Mouse (Mus musculus): Measurements from ENCODE around the gene Mecom. TPM values are rescaled to one million over a fixed set of nuclear protein-coding genes. Genes with fewer than 3 reads are reported as not detected.

Mecom gene
- polyA plus RNA-seq, 1 experiment, result not detected

GRCm38 (mm10) chr3:30122618-30123017 is 425.2 kb downstream of the Mecom start:
- no peak for TF ChIP-seq GATA1 (IDR thresholded peaks at IDR 0.05; ENCODE audit: low read length)

GRCm38 (mm10) chr3:30120790-30121512 is 426.9 kb downstream of the Mecom start:
- TF ChIP-seq GATA1 (IDR thresholded peaks at IDR 0.05; ENCODE audit: low read length), result no peak

DNA sequence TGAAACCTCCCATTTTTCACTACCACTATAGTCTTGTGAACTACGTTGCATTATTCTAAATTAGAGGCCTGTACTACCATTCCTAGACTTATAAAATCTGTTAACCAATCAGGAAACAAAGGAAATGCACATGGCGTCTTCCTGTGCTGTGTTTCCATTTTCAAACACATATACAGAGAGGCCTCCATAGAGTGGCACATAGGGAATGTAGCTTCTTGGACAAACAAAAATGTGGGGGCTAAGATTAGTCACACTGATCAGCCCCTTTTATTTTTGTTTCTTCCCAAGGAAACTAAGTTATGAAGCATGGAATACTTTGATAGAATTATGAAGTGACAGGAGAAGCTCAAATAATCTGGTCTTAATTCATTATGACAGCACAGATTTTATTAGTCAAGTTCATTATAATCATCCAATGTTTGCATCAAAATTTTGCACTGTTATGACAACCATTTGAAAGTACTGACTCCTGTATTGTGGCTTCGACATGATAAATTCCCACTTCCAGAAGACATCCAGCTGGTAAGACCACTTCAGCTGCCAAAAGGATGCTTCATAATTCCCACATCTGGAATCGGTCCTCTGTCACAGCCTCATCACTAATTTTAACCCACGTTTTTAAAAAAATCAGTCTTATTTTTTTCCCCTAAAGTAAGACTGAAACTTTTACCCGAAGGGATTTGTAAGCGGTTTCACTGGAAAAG is 429.1 kb downstream of the Mecom start:
- no peak for TF ChIP-seq GATA1 (IDR thresholded peaks at IDR 0.05; ENCODE audit: low read length)

DNA sequence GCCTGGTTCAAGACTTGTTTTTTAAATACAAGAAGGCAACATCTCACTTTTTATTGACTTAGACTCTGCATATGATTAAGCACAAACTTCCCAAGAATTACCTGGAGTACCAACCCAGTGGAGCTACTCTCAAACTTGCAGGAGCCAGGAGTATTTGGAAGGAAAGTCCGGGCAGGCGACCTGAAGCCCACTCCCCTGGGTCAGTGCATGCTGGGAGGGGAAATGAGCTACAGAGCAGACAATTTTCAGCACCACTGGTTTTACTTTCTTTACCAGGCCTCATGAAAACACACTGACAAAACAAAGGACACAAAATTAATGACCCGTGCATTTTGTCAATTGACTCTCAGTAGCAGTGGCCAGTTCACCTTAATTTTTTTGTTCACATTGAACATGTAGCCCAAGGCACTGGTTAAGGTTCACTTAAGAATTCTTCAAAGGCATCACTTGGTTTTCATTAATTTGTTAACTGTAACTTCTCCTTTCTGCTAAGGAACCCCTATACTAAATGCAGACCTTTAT is 434.5 kb downstream of the Mecom start:
- TF ChIP-seq GATA1 (IDR thresholded peaks at IDR 0.05; ENCODE audit: low read length), result no peak

DNA sequence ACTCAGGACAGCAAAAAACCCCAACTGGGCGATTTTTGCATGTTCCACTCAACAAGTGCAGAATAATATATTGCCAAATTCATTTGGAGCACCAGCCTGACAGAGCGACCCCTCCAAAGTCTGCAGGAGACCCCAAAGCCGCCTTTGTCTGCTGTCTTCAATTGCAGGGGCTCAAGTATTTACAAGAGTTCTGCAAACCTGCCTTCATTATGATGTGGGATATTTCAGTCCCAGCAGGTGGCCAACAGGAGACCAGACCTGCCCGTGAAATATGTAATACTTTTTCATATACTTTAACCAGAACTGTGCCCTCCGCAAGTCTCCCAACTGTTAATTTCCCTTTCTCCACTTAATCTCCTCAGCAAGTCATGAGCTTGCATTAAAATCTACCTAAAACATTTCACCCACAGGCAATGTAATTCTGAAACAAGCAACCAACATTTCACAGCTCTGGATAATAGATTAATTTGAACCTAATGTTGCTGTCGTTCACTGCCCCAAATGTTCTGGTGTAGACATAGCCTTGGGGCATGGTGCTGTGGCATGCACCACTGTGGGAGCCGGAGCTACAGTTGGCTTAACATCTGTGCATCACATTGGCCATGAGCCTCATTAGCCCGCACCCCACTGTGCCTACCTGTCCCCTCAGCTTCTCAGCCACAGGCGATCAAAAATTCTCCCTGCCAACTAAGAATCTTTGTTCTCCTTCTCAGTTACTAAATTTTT is 439.7 kb downstream of the Mecom start:
- TF ChIP-seq GATA1 (IDR thresholded peaks at IDR 0.05; ENCODE audit: low read length), result no peak

- TF ChIP-seq GATA1 (IDR thresholded peaks at IDR 0.05; ENCODE audit: low read length), result no peak
Observed at GRCm38 (mm10) chr3:30106481-30106880, 441.3 kb downstream of the Mecom start.

GRCm38 (mm10) chr3:30105859-30106258 is 441.9 kb downstream of the Mecom start:
- no peak for TF ChIP-seq GATA1 (IDR thresholded peaks at IDR 0.05; ENCODE audit: low read length)

DNA sequence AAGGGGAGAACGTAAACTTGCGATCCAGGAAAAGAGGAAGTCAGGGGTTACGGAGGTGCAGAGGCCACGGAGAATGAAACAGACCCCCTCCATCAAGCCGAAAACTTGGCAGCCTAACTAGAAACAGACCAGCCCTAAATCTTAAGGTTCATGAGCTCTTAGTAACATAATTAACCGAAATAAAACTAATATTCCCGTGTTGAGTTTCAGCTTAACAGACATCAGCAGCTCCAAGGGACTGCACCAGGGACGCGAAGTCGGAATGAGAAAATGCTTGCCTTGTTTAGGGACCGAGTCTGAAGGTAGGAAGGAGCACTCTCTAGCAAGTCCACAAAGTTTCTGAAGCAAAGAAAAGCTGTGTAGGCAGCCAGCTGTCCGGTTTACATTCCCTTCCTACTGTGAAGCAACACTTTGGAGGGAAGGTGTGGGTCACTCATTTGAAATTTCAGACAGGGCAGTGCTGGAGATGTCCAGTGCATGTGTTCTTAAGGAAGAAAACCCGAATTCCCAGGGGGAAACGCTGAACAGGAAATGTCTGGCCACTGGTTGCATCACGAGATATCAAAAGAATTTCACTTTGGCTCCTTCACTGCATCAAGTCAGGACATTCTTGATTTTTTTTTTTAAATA is 442.5 kb downstream of the Mecom start:
- TF ChIP-seq GATA1 (IDR thresholded peaks at IDR 0.05; ENCODE audit: low read length), result no peak

DNA sequence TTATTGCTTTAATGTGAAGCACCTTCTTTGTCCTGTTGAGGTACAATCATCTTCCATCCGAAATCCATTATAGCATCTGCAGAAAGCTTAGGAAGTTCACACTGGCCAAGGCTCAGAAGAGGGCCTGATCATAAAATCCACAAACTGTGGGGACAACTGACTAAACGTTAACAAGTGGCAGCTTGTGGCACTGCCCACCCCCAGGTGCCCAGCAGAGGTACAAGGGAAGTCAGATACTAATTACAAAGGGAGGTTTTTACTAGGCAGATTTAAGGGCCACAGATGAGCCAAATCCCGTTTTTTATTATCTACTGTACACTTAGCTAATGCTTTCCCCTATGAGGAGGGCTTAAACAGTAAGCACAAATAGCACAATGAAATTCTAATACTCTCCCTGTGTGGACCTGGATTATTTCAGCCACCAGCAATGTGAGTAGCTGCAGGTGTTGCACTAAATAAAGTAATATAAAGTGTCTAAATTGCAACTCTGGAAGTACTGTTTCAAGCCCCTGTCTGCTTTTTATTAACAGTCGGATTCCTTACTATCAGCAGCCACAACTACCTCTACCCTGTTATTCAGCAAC is 443.2 kb downstream of the Mecom start:
- no peak for TF ChIP-seq GATA1 (IDR thresholded peaks at IDR 0.05; ENCODE audit: low read length)

GRCm38 (mm10) chr3:30101146-30101545 is 446.7 kb downstream of the Mecom start:
- TF ChIP-seq GATA1 (IDR thresholded peaks at IDR 0.05; ENCODE audit: low read length), result no peak

DNA sequence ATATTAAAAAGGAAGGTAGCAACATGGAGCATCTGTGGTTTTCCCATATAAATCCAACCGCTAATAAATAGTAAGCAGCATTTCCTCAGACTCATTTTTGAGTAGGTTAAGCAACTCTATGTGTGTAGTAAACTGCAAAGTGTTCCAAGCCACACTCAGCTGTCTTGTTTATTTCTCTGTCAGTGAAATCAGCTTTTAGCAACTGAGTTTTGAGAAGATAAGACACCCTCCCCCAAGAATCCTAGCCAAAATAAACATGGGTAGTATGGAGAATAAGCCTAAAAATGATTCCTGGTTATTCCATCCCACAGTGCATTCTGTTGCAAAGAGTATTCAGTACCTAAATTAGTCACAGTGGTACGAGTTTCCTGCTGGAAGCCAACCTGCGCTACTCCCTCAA is 450.1 kb downstream of the Mecom start:
- no peak for TF ChIP-seq GATA1 (IDR thresholded peaks at IDR 0.05; ENCODE audit: low read length)

- TF ChIP-seq GATA1 (IDR thresholded peaks at IDR 0.05; ENCODE audit: low read length), result no peak
Observed at GRCm38 (mm10) chr3:30097129-30097528, 450.7 kb downstream of the Mecom start.

DNA sequence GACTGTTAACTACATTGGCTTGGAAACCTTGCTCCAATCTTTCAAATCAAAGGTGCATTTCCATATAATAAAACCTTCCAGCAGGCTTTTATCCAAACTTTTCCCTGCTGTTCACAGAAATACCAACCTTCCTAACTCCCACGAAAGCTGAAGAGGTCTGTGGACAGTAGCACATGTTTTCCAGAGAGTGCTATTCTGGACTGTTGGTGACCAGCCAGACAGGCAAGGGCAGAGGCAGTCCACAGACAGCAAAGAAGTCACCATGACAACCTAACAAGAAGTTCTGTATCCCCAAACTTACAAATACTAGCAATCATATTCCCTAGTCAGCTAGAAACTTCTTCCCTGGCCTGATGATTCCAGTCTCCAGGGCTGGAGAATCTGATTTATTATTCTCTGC is 454.8 kb downstream of the Mecom start:
- TF ChIP-seq GATA1 (IDR thresholded peaks at IDR 0.05; ENCODE audit: low read length), result no peak

- TF ChIP-seq GATA1 (IDR thresholded peaks at IDR 0.05; ENCODE audit: low read length), result no peak
Observed at GRCm38 (mm10) chr3:30092481-30092880, 455.3 kb downstream of the Mecom start.

- no peak for TF ChIP-seq GATA1 (IDR thresholded peaks at IDR 0.05; ENCODE audit: low read length)
Observed at GRCm38 (mm10) chr3:30091860-30092259, 455.9 kb downstream of the Mecom start.
